Mouse (Mus musculus): ENCODE measurements around the gene Syk.

DNA sequence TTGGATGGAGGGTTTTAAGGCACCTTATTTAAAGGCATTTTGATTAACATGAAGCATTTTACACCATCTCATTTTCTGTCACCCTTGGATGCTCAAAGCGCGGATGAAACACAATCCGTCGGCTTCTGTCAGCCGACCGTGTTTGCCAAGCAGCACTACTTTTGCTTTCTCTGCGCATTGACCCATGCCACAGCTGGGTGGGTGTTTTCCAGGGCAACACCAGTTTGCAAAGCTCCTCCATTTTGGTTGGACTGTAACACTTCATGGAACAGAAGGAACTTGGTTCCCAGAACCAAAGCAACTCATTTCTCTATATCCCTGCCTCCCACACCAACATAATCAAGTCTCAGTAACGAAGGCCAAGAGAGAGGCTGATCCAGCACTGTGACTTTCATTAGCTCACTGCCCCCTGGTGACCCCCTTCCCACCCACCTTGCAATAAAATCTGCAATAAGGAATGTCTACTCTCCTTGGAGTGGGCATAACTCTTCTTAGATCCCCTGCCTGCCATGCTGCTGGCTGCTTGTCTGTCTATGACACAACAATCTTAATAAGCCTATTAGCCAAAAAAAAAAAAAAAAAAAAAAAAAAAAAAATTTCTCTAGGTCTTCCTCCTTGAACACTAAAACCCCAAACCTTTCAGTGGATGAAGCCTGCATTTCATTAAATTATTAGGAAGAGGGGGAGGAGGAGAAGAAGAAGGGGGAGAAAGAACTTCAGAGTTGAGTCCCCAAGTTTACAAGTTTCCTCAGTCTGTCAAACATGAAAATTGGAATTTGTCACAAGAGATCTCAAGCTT lies 21.4 kb upstream of the Syk start:
- no peak for TF ChIP-seq CTCF (IDR thresholded peaks at IDR 0.05; ENCODE audit: control insufficient read depth, insufficient read depth, insufficient replicate concordance, low read depth, low read length)
- no peak for TF ChIP-seq POLR2A (IDR thresholded peaks at IDR 0.05; ENCODE audit: control insufficient read depth, low read depth, low read length)
